Mouse (Mus musculus): Measurements from ENCODE around the gene Isy1. TPM values are rescaled to one million over a fixed set of nuclear protein-coding genes. Genes with fewer than 3 reads are reported as not detected.

Gene Isy1
- polyA plus RNA-seq, 1 experiment from 2014 or later: 57.3 TPM

Other genes with a start within 250 kb of the Isy1 start
- 5.2 and 5.4 TPM in 2 replicates for gene Prokr1, start 248.1 kb downstream of the Isy1 start, polyA plus RNA-seq (2015; fragmentation: Nextera tagmentation; extraction: Ambion mirVana)
- 15.9 and 18.9 TPM in 2 replicates for gene Aplf, start 166.6 kb downstream of the Isy1 start, polyA plus RNA-seq (2015; fragmentation: Nextera tagmentation; extraction: Ambion mirVana)
- gene Efcc1, start 107.9 kb downstream of the Isy1 start, polyA plus RNA-seq (2015; fragmentation: Nextera tagmentation; extraction: Ambion mirVana): 1.4 and 1.5 TPM in 2 replicates
- 1.9 and 2.0 TPM in 2 replicates for gene Gp9, start 60.7 kb downstream of the Isy1 start, polyA plus RNA-seq (2015; fragmentation: Nextera tagmentation; extraction: Ambion mirVana)
- 12.6 and 12.7 TPM in 2 replicates for gene Rab43, start 26.6 kb downstream of the Isy1 start, polyA plus RNA-seq (2015; fragmentation: Nextera tagmentation; extraction: Ambion mirVana)
- 2.3 and 3.9 TPM in 2 replicates for gene Gm45140, start 3.0 kb downstream of the Isy1 start, polyA plus RNA-seq (2015; fragmentation: Nextera tagmentation; extraction: Ambion mirVana)
- 1,107 and 1,171 TPM in 2 replicates for gene Cnbp, start 12.3 kb upstream of the Isy1 start, polyA plus RNA-seq (2015; fragmentation: Nextera tagmentation; extraction: Ambion mirVana)
- gene Copg1, start 49.0 kb upstream of the Isy1 start, polyA plus RNA-seq (2015; fragmentation: Nextera tagmentation; extraction: Ambion mirVana): 159 and 164 TPM in 2 replicates
- gene Hmces, start 75.1 kb upstream of the Isy1 start, polyA plus RNA-seq (2015; fragmentation: Nextera tagmentation; extraction: Ambion mirVana): 58.5 and 59.5 TPM in 2 replicates
- gene H1fx, start 142.8 kb upstream of the Isy1 start, polyA plus RNA-seq (2015; fragmentation: Nextera tagmentation; extraction: Ambion mirVana): 25.8 and 28.0 TPM in 2 replicates
- 212 and 224 TPM in 2 replicates for gene Rab7, start 206.5 kb upstream of the Isy1 start, polyA plus RNA-seq (2015; fragmentation: Nextera tagmentation; extraction: Ambion mirVana)
- gene Rpn1, start 245.7 kb upstream of the Isy1 start, polyA plus RNA-seq (2015; fragmentation: Nextera tagmentation; extraction: Ambion mirVana): 403 and 425 TPM in 2 replicates